ENCODE assay signal across 20 mouse cellular contexts in genomic region chr2:144192428-144192827, GRCm38 (mm10).
DNase-seq lines count a peak whose midpoint lies in the region; ATAC-seq and TF ChIP-seq lines count a peak whose summit lies in the region.
"Had no signal": no experiment of that assay in that cellular context is flagged by ENCODE, and none has a peak within 500 bp of the region (broad histone marks: within the 10 kb centered on the region; RNA-seq: fewer than 3 reads in every experiment).

No protein-coding gene starts in this region.

- 63% methylated on average over 8 of the region's 8 CpGs for whole genome bisulfite sequencing in intestine, embryonic 15.5 days
- WGBS in intestine, postnatal 0 days: 68% methylated on average over 8 of the region's 8 CpGs
- whole genome bisulfite sequencing in embryonic facial prominence, embryonic 13.5 days: 45% methylated on average over 8 of the region's 8 CpGs

- no peaks in the 10 kb centered on the region for H3K9me3 ChIP-seq in intestine, embryonic 15.5 days
- no peaks in the 10 kb centered on the region for H3K9me3 ChIP-seq in intestine, postnatal 0 days (ENCODE audit: control insufficient read depth)
- H3K9me3 ChIP-seq in embryonic facial prominence, embryonic 13.5 days: no peaks in the 10 kb centered on the region
- H3K9me3 ChIP-seq: forebrain, embryonic 15.5 days; G1E; heart, embryonic 13.5 days; hindbrain, embryonic 15.5 days had no signal

- no peak overlapping the region for H3K4me2 ChIP-seq in intestine, embryonic 15.5 days (replicated peaks)
- H3K4me2 ChIP-seq in intestine, postnatal 0 days (replicated peaks; ENCODE audit: low read depth): no peak overlapping the region
- H3K4me2 ChIP-seq in embryonic facial prominence, embryonic 13.5 days: no peak overlapping the region
- H3K4me2 ChIP-seq: forebrain, embryonic 15.5 days; heart, embryonic 13.5 days; hindbrain, embryonic 15.5 days had no signal

- H3K36me3 ChIP-seq in intestine, embryonic 15.5 days: no peaks in the 10 kb centered on the region
- H3K36me3 ChIP-seq in intestine, postnatal 0 days (ENCODE audit: control insufficient read depth, insufficient read depth): no peaks in the 10 kb centered on the region
- H3K36me3 ChIP-seq in embryonic facial prominence, embryonic 13.5 days: no peaks in the 10 kb centered on the region
- H3K36me3 ChIP-seq: forebrain, embryonic 15.5 days; G1E; heart, embryonic 13.5 days; hindbrain, embryonic 15.5 days had no signal

- H3K27me3 ChIP-seq in intestine, embryonic 15.5 days (replicated peaks): no peaks in the 10 kb centered on the region
- no peaks in the 10 kb centered on the region for H3K27me3 ChIP-seq in intestine, postnatal 0 days (replicated peaks; ENCODE audit: control insufficient read depth, insufficient read depth, low read length)
- H3K27me3 ChIP-seq in embryonic facial prominence, embryonic 13.5 days: 0 out of 2 replicates have a peak, but pooled peaks cover 3% of the 10 kb centered on the region
- H3K27me3 ChIP-seq: forebrain, embryonic 15.5 days; heart, embryonic 13.5 days; hindbrain, embryonic 15.5 days had no signal

- H3K9ac ChIP-seq in intestine, embryonic 15.5 days: no peak overlapping the region
- H3K9ac ChIP-seq in intestine, postnatal 0 days (ENCODE audit: low read depth, low read length): no peak overlapping the region
- no peak overlapping the region for H3K9ac ChIP-seq in embryonic facial prominence, embryonic 13.5 days
- H3K9ac ChIP-seq: forebrain, embryonic 15.5 days; heart, embryonic 13.5 days; hindbrain, embryonic 15.5 days had no signal

- H3K27ac ChIP-seq in intestine, embryonic 15.5 days: peak overlapping the region; percentile 6; the same call in 1 of the 2 replicates
- no peak overlapping the region for H3K27ac ChIP-seq in intestine, postnatal 0 days (ENCODE audit: low read depth, low read length)
- H3K27ac ChIP-seq in embryonic facial prominence, embryonic 13.5 days: peak overlapping the region; percentile 73; the same call in 1 of the 2 replicates
- H3K27ac ChIP-seq: forebrain, embryonic 15.5 days; heart, embryonic 13.5 days; hindbrain, embryonic 15.5 days had no signal

- peaks cover 19% of the 10 kb centered on the region for H3K4me1 ChIP-seq in intestine, embryonic 15.5 days (replicated peaks)
- 0 out of 2 replicates have a peak, but pooled peaks cover 5% of the 10 kb centered on the region for H3K4me1 ChIP-seq in intestine, postnatal 0 days (replicated peaks; ENCODE audit: control insufficient read depth, insufficient read depth, low read length)
- H3K4me1 ChIP-seq in embryonic facial prominence, embryonic 13.5 days: peaks cover 44% of the 10 kb centered on the region
- H3K4me1 ChIP-seq: forebrain, embryonic 15.5 days; hindbrain, embryonic 15.5 days had no signal

- H3K4me3 ChIP-seq in intestine, embryonic 15.5 days (replicated peaks): no peak overlapping the region
- H3K4me3 ChIP-seq in intestine, postnatal 0 days (ENCODE audit: low read depth, low read length): no peak overlapping the region
- no peak overlapping the region for H3K4me3 ChIP-seq in embryonic facial prominence, embryonic 13.5 days
- H3K4me3 ChIP-seq: forebrain, embryonic 15.5 days; heart, embryonic 13.5 days; hindbrain, embryonic 15.5 days had no signal

- TF ChIP-seq CTCF in intestine, postnatal 0 days (IDR thresholded peaks at IDR 0.05; ENCODE audit: low read depth): no peak

- DNase-seq in embryo, embryonic 11 days: peak; percentile 31
- DNase-seq in embryo, embryonic 10.5 days (ENCODE audit: low spot score): no peak
- no peak for DNase-seq in layer of hippocampus, postnatal 10 days (ENCODE audit: low spot score in 2 of 2)
- no peak for DNase-seq in cerebellum, postnatal 14 days
- DNase-seq: adrenal gland, postnatal 10 days; B cell, adult 2 months; cerebellum, adult 18-20 months; cerebellum, adult 9-11 months; gastrocnemius, postnatal 36 days; heart, adult 11 months; heart, postnatal 36 days; kidney, adult 11 months had no signal

- no peak for ATAC-seq in intestine, embryonic 15.5 days
- no peak for ATAC-seq in intestine, postnatal 0 days
- no peak for ATAC-seq in embryonic facial prominence, embryonic 13.5 days (ENCODE audit: insufficient number of reproducible peaks, insufficient read depth, low FRiP score, low TSS enrichment, low read depth)
- ATAC-seq: CD4-positive, CD25-positive, alpha-beta regulatory T cell, adult 4 months; forebrain, embryonic 15.5 days had no signal
